Mouse (Mus musculus) limb, embryonic 11.5 days (tissue): Measurements from ENCODE around the gene Ncmap. TPM values are rescaled to one million over a fixed set of nuclear protein-coding genes. Genes with fewer than 3 reads are reported as not detected.
A peak's percentile ranks its signal among the peaks of the same experiment; 100 is the strongest.

Source experiments
- ATAC-seq: fragments of 200-750 bp; cut with Nextera tagmentation; 2 replicates; pipeline ENCODE4 v1.8.0; 2017; ENCODE audit warnings: low read depth; ENCODE audit not compliant: insufficient number of reproducible peaks, low FRiP score, low TSS enrichment
- DNase-seq: peaks from one replicate; pipeline ENCODE4 v3.0.0-alpha.2; 2015; ENCODE audit warnings: low spot score
- H3K27ac ChIP-seq: fragments of 300-500 bp; sonication (generic); replicated peaks from 2 replicates; pipeline ENCODE4 v1.5.1; 2014; ENCODE audit warnings: low read depth, mild to moderate bottlenecking, low read length
- H3K27me3 ChIP-seq: fragments of 300-500 bp; sonication (generic); 2 replicates; pipeline ENCODE4 v1.6.1; 2014; ENCODE audit warnings: mild to moderate bottlenecking, low read length, mixed read lengths; ENCODE audit not compliant: control insufficient read depth, insufficient read depth
- H3K36me3 ChIP-seq: fragments of 300-500 bp; sonication (generic); 2 replicates; pipeline ENCODE4 v1.6.1; 2014; ENCODE audit warnings: mild to moderate bottlenecking, low read length, moderate library complexity, mixed read lengths; ENCODE audit not compliant: control insufficient read depth, insufficient read depth
- H3K4me1 ChIP-seq: fragments of 300-500 bp; sonication (generic); 2 replicates; pipeline ENCODE4 v1.6.1; 2014; ENCODE audit warnings: low read length, mixed read lengths; ENCODE audit not compliant: control insufficient read depth, insufficient read depth
- H3K4me2 ChIP-seq: fragments of 300-500 bp; sonication (generic); 2 replicates; pipeline ENCODE4 v1.6.1; 2014; ENCODE audit warnings: low read depth, mild to moderate bottlenecking, moderate library complexity; ENCODE audit not compliant: severe bottlenecking
- H3K4me3 ChIP-seq: fragments of 300-500 bp; sonication (generic); 2 replicates; pipeline ENCODE4 v1.5.1; 2014; ENCODE audit warnings: low read depth, low read length
- H3K9ac ChIP-seq: fragments of 300-500 bp; sonication (generic); 2 replicates; pipeline ENCODE4 v1.6.1; 2014; ENCODE audit warnings: mild to moderate bottlenecking, low read length
- H3K9me3 ChIP-seq: fragments of 300-500 bp; sonication (generic); 2 replicates; pipeline ENCODE4 v1.6.1; 2016; ENCODE audit warnings: low read length; ENCODE audit not compliant: control insufficient read depth
- WGBS: fragments of 180-500 bp; shearing (Covaris S2); extraction: QIAGEN DNeasy Blood & Tissue Kit; methylation state at CpG from one replicate; pipeline ENCODE4 v1.1.7; 2014; 5-methylcytosine and 5-hydroxymethylcytosine counted together
- polyA plus RNA-seq: library from polyadenylated mRNA; unstranded; fragments of >200 nt; fragmentation: Nextera tagmentation; extraction: Ambion mirVana; gene quantifications from 2 replicates; pipeline ENCODE4 v1.2.1, GENCODE M21; 2014

Gene Ncmap
- polyA plus RNA-seq = 0.30 and 0.64 TPM in 2 replicates

DNA sequence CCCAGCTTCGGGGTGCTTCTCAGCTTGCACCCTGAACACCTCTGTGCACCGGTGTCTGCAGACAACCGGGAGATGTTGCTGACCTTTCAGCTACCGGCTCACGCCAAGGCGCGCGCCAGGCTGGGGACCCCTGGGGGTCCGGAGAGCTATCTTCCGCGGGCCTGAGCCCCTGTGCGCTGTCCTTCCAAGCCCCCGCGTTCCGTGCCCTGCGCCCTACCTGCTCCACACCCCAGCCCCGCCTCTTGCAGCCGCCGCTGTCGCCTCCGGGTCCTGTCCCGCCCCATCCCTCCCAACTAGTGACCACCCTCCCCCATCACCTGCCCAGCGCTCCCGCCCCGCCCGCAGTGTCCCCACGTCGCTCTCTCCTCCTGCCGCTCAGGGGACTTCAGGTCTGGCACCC, at the start of gene Ncmap:
Gene Ncmap (minus strand): TSS at position 237 of the 400 bp plus-strand sequence.
- ATAC-seq = no peak
- H3K9me3 ChIP-seq = no peaks in the 10 kb centered on the region
- under 1% methylated on average over 29 of the region's 29 CpGs for WGBS
- peaks cover 4% of the 10 kb centered on the region; the same call in 1 of the 2 replicates for H3K4me1 ChIP-seq
- peak within 1 kb of the TSS; percentile 35 for H3K4me3 ChIP-seq
- H3K9ac ChIP-seq = peak within 1 kb of the TSS; percentile 52
- no peaks in the 10 kb centered on the region for H3K36me3 ChIP-seq
- DNase-seq = peak; percentile 39
- no peak within 1 kb of the TSS for H3K27ac ChIP-seq
- H3K27me3 ChIP-seq = peaks cover 22% of the 10 kb centered on the region
- H3K4me2 ChIP-seq = peak within 1 kb of the TSS; percentile 82

DNA sequence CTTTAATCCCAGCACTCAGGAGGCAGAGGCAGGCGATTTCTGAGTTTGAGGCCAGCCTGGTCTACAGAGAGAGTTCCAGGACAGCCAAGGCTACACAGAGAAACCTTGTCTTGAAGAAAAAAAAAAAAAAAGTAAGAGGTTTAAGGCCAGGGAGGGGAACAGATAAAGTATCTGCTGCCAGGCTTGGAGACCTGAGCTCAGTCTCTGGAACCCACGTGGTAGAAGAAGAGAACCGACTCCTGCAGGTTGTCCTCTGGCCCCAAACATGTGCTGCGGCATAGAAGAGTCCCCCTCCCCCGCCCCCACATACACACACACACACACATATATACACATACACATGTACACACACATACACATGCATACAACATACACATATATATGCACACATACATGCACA, 44.4 kb upstream of the Ncmap start:
- Histone ChIP-seq H3K4me1 (no peaks in the 10 kb centered on the region), H3K9ac (no peak overlapping the region), H3K36me3 (no peaks in the 10 kb centered on the region), H3K9me3 (no peaks in the 10 kb centered on the region), H3K27me3 (no peaks in the 10 kb centered on the region), H3K4me3 (no peak overlapping the region), H3K4me2 (no peak overlapping the region), H3K27ac (no peak overlapping the region)
- whole genome bisulfite sequencing = 68% methylated on average over 5 of the region's 5 CpGs
- ATAC-seq (no peak), DNase-seq (no peak)

DNA sequence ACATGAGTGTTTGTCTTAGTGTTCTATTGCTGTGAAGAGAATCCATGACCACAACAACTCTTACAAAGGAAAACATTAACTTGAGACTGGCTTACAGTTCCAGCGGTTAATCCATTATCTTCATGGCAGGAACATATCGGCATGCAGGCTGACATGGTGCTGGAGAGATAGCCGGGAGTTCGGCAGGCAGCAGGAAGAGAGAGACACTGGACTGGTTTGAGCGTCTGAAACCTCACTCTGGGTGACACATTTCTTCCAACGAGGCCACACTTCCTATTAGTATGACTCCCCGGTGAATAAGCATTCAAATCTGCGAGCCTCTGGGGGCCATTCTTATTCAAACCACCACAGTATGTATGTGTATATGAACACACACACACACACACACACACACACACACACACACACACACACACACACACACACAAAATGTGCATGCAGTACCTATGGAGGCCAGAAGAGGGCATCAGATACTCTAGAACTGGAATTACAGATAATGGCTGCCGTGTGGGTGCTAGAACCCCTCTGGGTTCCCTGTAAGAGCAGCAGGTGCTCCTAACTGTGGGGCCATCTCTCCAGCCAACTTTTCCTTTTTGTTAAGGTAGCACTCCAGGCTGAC, 42.0 kb upstream of the Ncmap start:
- DNase-seq (peak; percentile 65), ATAC-seq (no peak)
- no peak overlapping the region for H3K9ac ChIP-seq
- H3K4me3 ChIP-seq = no peak overlapping the region
- H3K36me3 ChIP-seq = no peaks in the 10 kb centered on the region
- no peaks in the 10 kb centered on the region for H3K9me3 ChIP-seq
- H3K4me2 ChIP-seq = no peak overlapping the region
- WGBS = 70% methylated on average over 9 of the region's 9 CpGs
- no peaks in the 10 kb centered on the region for H3K27me3 ChIP-seq
- no peaks in the 10 kb centered on the region for H3K4me1 ChIP-seq
- H3K27ac ChIP-seq = no peak overlapping the region

DNA sequence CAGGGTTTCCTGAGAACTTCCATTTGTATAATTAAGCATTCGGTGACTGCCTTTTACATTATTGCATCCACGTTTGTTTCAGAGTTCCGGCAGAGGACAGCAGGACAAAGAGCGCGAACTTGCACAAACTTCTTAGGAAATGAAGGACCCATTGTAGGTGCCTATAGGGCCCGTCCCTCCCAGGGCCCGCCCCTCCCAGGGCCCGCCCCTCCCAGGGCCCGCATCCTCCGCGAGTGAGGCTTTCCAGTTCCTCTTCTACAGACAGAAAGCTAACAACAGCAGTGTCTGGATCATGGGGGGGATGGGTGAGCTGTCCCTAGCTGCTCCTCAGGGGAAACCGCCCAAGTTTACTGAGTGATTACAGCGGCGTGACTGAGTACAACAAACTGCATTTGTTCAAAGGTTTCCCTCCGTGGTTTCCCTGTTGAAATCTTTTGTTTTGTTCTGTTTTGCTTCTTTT, 41.2 kb upstream of the Ncmap start:
- Histone ChIP-seq H3K4me1 (0 out of 2 replicates have a peak, but pooled peaks cover 5% of the 10 kb centered on the region), H3K9me3 (no peaks in the 10 kb centered on the region), H3K4me2 (peak overlapping the region; percentile 26; the same call in 1 of the 2 replicates), H3K4me3 (no peak overlapping the region), H3K27ac (no peak overlapping the region), H3K9ac (peak overlapping the region; percentile 48), H3K36me3 (no peaks in the 10 kb centered on the region), H3K27me3 (no peaks in the 10 kb centered on the region)
- ATAC-seq = peak; percentile 68
- peak; percentile 78 for DNase-seq
- WGBS = 5% methylated on average over 15 of the region's 15 CpGs

DNA sequence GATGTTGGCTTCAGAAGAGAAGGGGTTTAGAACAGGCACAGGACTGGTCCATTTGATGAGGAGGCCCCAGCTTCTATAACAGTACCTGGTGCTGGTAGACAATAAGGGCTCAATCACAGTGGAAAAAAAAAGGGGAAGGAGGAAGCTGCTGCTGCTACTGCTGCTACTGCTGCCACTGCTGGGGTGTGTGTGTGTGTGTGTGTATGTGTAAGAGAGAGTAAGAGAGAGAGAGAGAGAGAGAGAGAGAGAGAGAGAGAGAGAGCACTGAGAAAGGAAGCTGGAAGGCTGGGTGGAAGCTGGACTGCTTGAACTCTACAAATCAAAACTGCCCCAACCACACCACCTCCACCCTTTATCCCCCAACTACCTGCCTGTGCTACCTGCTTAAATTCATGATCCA, 39.9 kb upstream of the Ncmap start:
- no peaks in the 10 kb centered on the region for H3K9me3 ChIP-seq
- ATAC-seq = no peak
- H3K36me3 ChIP-seq = no peaks in the 10 kb centered on the region
- no peak overlapping the region for H3K27ac ChIP-seq
- 0 out of 2 replicates have a peak, but pooled peaks cover 9% of the 10 kb centered on the region for H3K4me1 ChIP-seq
- no peaks in the 10 kb centered on the region for H3K27me3 ChIP-seq
- H3K4me2 ChIP-seq = no peak overlapping the region
- H3K4me3 ChIP-seq = no peak overlapping the region
- H3K9ac ChIP-seq = no peak overlapping the region
- no peak for DNase-seq

DNA sequence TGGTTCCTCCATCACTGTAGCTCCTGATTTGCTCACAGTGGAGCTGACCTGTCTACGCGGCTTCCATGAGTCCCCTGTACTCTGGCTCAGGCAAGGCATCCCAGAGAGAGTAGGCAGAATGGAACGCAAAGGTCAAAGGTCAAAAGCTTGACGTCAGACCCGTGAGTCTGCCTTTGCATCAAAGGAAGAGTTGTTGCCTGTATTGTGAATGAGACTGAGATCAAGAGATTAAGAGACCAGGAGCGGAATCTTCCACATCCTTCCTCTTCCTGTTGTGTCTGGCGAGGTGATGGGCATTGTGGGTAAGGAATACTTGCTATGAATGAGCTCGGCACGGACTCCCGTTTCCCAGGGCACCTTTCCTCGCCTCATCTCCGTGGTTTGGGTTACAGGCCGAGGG, 38.3 kb upstream of the Ncmap start:
- WGBS = 67% methylated on average over 13 of the region's 13 CpGs
- 0 out of 2 replicates have a peak, but pooled peaks cover 9% of the 10 kb centered on the region for H3K4me1 ChIP-seq
- H3K36me3 ChIP-seq = no peaks in the 10 kb centered on the region
- no peak overlapping the region for H3K4me3 ChIP-seq
- ATAC-seq (no peak), DNase-seq (no peak)
- H3K27me3 ChIP-seq = no peaks in the 10 kb centered on the region
- no peak overlapping the region for H3K27ac ChIP-seq
- no peaks in the 10 kb centered on the region for H3K9me3 ChIP-seq
- no peak overlapping the region for H3K9ac ChIP-seq
- H3K4me2 ChIP-seq = no peak overlapping the region

DNA sequence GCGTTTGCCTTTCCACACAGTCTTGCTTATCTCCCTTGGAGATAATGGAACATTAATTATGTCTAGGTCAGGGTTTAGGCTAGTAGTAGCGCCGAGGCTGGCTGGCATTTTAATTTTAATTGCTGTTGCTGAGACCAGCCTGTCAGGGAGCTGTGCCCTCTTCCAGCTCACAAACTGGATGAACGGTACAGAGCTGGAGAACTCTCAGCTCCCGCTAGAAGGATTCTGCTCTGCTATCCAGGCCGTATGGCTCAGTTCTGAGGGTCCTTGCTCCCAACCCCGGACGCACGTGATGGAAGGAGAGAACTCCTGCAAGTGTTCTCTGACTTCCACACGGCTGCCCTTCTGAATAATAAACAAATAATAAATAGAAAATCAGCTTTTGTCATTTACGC, 36.4 kb upstream of the Ncmap start:
- H3K36me3 ChIP-seq = no peaks in the 10 kb centered on the region
- H3K4me2 ChIP-seq = peak overlapping the region; percentile 85
- 0 out of 2 replicates have a peak, but pooled peaks cover 9% of the 10 kb centered on the region for H3K4me1 ChIP-seq
- H3K27ac ChIP-seq = no peak overlapping the region
- H3K27me3 ChIP-seq = no peaks in the 10 kb centered on the region
- DNase-seq (no peak), ATAC-seq (no peak)
- H3K4me3 ChIP-seq = peak overlapping the region; percentile 60
- no peaks in the 10 kb centered on the region for H3K9me3 ChIP-seq
- 25% methylated on average over 11 of the region's 11 CpGs for WGBS
- H3K9ac ChIP-seq = peak overlapping the region; percentile 51; the same call in 1 of the 2 replicates

DNA sequence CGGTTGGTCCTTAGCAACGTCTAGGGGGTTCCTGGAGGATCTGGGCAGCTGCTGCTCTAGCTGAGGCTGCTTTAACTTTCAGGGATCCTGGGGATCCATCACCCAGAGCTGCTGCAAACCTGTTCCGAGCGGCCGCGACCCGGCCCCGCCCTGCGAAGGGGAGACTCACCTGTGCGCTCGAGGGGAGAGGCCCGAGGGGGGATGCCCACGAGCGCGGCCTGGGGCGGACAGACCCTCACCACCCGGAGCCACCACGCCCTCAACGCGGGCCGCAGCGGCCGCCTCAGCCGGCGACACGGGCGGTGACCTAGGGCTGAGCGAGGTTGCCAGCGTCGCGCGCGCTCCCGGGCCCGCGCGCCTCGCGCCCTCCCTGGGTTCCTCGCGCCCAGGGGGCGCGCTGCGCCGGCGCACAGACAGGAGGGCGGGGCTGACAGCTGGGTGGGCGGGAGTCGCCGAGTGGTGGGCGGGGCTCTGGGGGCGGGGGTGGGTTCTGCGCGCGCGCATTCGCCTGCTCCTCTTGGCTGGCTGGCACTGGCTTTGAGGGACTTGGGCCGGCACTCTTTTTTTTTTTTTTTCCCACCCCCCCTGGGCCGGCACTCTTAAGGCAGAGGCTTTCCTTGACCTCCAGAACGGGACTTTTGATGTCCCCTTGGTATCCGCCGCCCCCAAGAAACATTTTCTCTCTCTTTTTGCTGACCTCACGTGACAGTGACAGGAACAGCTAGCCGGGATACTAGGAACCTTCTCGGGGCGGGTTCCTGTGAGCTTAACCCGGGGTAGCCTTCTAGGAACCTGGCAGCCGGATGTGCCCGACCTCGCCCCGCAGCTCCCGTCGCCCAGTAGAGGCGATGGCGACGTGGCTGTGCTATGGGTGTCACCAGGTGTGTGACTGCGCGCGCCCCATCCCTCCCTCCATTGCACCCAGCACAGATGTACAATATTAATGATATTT, 35.7 kb upstream of the Ncmap start, which contains the start of gene Rcan3:
Gene Rcan3 (minus strand): TSS at position 411 of the 952 bp plus-strand sequence.
- H3K4me1 ChIP-seq = 0 out of 2 replicates have a peak, but pooled peaks cover 9% of the 10 kb centered on the region
- peak; percentile 67; the same call in 1 of the 2 replicates for ATAC-seq
- peak; percentile 86 for DNase-seq
- H3K4me3 ChIP-seq = peak within 1 kb of the TSS; percentile 60
- H3K36me3 ChIP-seq = no peaks in the 10 kb centered on the region
- WGBS = under 1% methylated on average over 54 of the region's 79 CpGs
- H3K4me2 ChIP-seq = peak within 1 kb of the TSS; percentile 85
- peak within 1 kb of the TSS; percentile 78 for H3K9ac ChIP-seq
- no peak within 1 kb of the TSS for H3K27ac ChIP-seq
- H3K9me3 ChIP-seq = no peaks in the 10 kb centered on the region
- H3K27me3 ChIP-seq = no peaks in the 10 kb centered on the region
